Mouse (Mus musculus): ENCODE data around the gene P2ry2.

DNA sequence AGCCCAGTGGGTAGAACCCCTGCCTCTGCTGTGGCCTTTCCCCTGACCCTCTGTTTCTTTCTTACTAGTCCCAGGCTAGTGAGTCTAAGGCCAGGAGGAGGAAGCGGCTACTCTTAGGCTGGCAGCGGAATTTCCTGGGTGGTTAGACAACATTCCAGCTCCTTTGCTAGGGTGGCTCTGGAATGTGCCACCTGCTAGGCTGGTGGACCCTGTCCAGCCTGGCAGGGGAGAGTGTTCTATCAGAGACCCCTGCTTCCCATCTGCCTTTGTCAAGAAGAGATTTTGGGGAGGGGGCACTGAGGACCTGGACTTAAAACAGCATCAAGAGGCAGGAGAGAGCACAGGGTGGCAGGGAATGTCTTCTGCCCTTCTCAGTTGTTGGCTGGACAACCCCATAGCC, 6.5 kb downstream of the P2ry2 start:
- TF ChIP-seq CTCF (IDR thresholded peaks at IDR 0.05; ENCODE audit: borderline replicate concordance, insufficient read depth, low read length) (no peak), POLR2A (IDR thresholded peaks at IDR 0.05; ENCODE audit: low read depth, low read length) (no peak)
